Mouse (Mus musculus): Measurements from ENCODE around the gene Chmp1a.

- TF ChIP-seq CTCF (IDR thresholded peaks at IDR 0.05; ENCODE audit: control insufficient read depth, insufficient read depth, insufficient replicate concordance, low read depth, low read length), result no peak
- no peak for TF ChIP-seq POLR2A (IDR thresholded peaks at IDR 0.05; ENCODE audit: control insufficient read depth, low read depth, low read length)
These were observed 682 bp upstream of the Chmp1a start for GRCm38 (mm10) chr8:123213118-123213772.

All from testis, adult 2 months (tissue).